Mouse (Mus musculus) midbrain, embryonic 11.5 days (tissue): ENCODE data around the gene Mki67. TPM values are rescaled to one million over a fixed set of nuclear protein-coding genes. Genes with fewer than 3 reads are reported as not detected.
A peak's percentile ranks its signal among the peaks of the same experiment; 100 is the strongest.
"Not testable (repeated sequence)": the region's sequence is repeated elsewhere in the genome, so short reads cannot be mapped to it uniquely, and the experiment has no call there.

Source experiments
- ATAC-seq: fragments of 200-750 bp; cut with Nextera tagmentation; 2 replicates; pipeline ENCODE4 v1.8.0; 2017; ENCODE audit warnings: moderate TSS enrichment, moderate library complexity; ENCODE audit not compliant: low FRiP score
- DNase-seq: peaks from one replicate; pipeline ENCODE4 v3.0.0; 2015; ENCODE audit warnings: low spot score; ENCODE audit errors: missing footprints
- H3K27ac ChIP-seq: fragments of 300-500 bp; sonication (generic); 2 replicates; pipeline ENCODE4 v1.5.1; 2014; ENCODE audit warnings: low read depth, low read length
- H3K27me3 ChIP-seq: fragments of 300-500 bp; sonication (generic); 2 replicates; pipeline ENCODE4 v1.6.1; 2014; ENCODE audit warnings: mild to moderate bottlenecking, low read length, moderate library complexity, mixed read lengths; ENCODE audit not compliant: control insufficient read depth, insufficient read depth
- H3K36me3 ChIP-seq: fragments of 300-500 bp; sonication (generic); 2 replicates; pipeline ENCODE4 v1.6.1; 2014; ENCODE audit warnings: mild to moderate bottlenecking, low read length, moderate library complexity, mixed read lengths; ENCODE audit not compliant: control insufficient read depth, insufficient read depth
- H3K4me1 ChIP-seq: fragments of 300-500 bp; sonication (generic); 2 replicates; pipeline ENCODE4 v1.6.1; 2014; ENCODE audit warnings: low read length; ENCODE audit not compliant: control insufficient read depth, insufficient read depth
- H3K4me2 ChIP-seq: fragments of 300-500 bp; sonication (generic); 2 replicates; pipeline ENCODE4 v1.6.1; 2014; ENCODE audit warnings: mild to moderate bottlenecking, moderate library complexity
- H3K4me3 ChIP-seq: fragments of 300-500 bp; sonication (generic); 2 replicates; pipeline ENCODE4 v1.5.1; 2014; ENCODE audit warnings: low read depth, low read length
- H3K9ac ChIP-seq: fragments of 300-500 bp; sonication (generic); 2 replicates; pipeline ENCODE4 v1.6.1; 2014; ENCODE audit warnings: low read length
- H3K9me3 ChIP-seq: fragments of 300-500 bp; sonication (generic); 2 replicates; pipeline ENCODE4 v1.6.1; 2016; ENCODE audit warnings: low read length; ENCODE audit not compliant: control insufficient read depth
- WGBS: fragments of 180-500 bp; shearing (Covaris S2); extraction: QIAGEN DNeasy Blood & Tissue Kit; methylation state at CpG from one replicate; pipeline ENCODE4 v1.1.7; 2014; 5-methylcytosine and 5-hydroxymethylcytosine counted together
- polyA plus RNA-seq: library from polyadenylated mRNA; unstranded; fragments of >200 nt; fragmentation: Nextera tagmentation; extraction: Ambion mirVana; gene quantifications from 2 replicates; pipeline ENCODE4 v1.2.1, GENCODE M21; 2014

The Mki67 gene
- polyA plus RNA-seq, 1 experiment from 2014 or later: 62.2 TPM

- ATAC-seq (no peak), DNase-seq (no peak)
- no peak overlapping the region for H3K9ac ChIP-seq
- no peaks in the 10 kb centered on the region for H3K27me3 ChIP-seq
- no peak overlapping the region for H3K27ac ChIP-seq
- no peak overlapping the region for H3K4me2 ChIP-seq
- peaks cover 53% of the 10 kb centered on the region for H3K36me3 ChIP-seq
- WGBS: 92% methylated on average over 4 of the region's 4 CpGs
- no peaks in the 10 kb centered on the region for H3K9me3 ChIP-seq
- H3K4me3 ChIP-seq: no peak overlapping the region
- no peaks in the 10 kb centered on the region for H3K4me1 ChIP-seq
Measured at GRCm38 (mm10) chr7:135694130-135694529, 22.0 kb downstream of the Mki67 start.

GRCm38 (mm10) chr7:135691941-135692340 is 24.2 kb downstream of the Mki67 start:
- Histone ChIP-seq H3K9ac (no peak overlapping the region), H3K4me1 (no peaks in the 10 kb centered on the region), H3K4me2 (no peak overlapping the region), H3K27ac (no peak overlapping the region), H3K27me3 (no peaks in the 10 kb centered on the region), H3K4me3 (no peak overlapping the region), H3K9me3 (no peaks in the 10 kb centered on the region), H3K36me3 (peaks cover 34% of the 10 kb centered on the region)
- no peak for DNase-seq
- WGBS: 95% methylated on average over 5 of the region's 5 CpGs
- no peak for ATAC-seq

GRCm38 (mm10) chr7:135689396-135689795 is 26.8 kb downstream of the Mki67 start:
- 93% methylated on average over 7 of the region's 7 CpGs for WGBS

GRCm38 (mm10) chr7:135684938-135685337 is 31.2 kb downstream of the Mki67 start:
- ATAC-seq (no peak), DNase-seq (no peak)
- H3K4me2 ChIP-seq: no peak overlapping the region
- no peaks in the 10 kb centered on the region for H3K4me1 ChIP-seq
- 89% methylated on average over 7 of the region's 7 CpGs for WGBS
- H3K4me3 ChIP-seq: no peak overlapping the region
- no peaks in the 10 kb centered on the region for H3K9me3 ChIP-seq
- no peaks in the 10 kb centered on the region for H3K27me3 ChIP-seq
- no peak overlapping the region for H3K27ac ChIP-seq
- H3K9ac ChIP-seq: no peak overlapping the region
- peaks cover 11% of the 10 kb centered on the region for H3K36me3 ChIP-seq

More at GRCm38 (mm10) chr7:135689396-135689795, 26.8 kb downstream of the Mki67 start:
- H3K27me3 ChIP-seq: no peaks in the 10 kb centered on the region
- DNase-seq: no peak
- no peaks in the 10 kb centered on the region for H3K4me1 ChIP-seq
- no peak overlapping the region for H3K4me3 ChIP-seq
- ATAC-seq: no peak
- H3K9ac ChIP-seq: no peak overlapping the region
- no peaks in the 10 kb centered on the region for H3K9me3 ChIP-seq
- no peak overlapping the region for H3K4me2 ChIP-seq
- H3K27ac ChIP-seq: no peak overlapping the region
- H3K36me3 ChIP-seq: peaks cover 23% of the 10 kb centered on the region

- H3K4me1 ChIP-seq, H3K27ac ChIP-seq, H3K9me3 ChIP-seq, H3K4me3 ChIP-seq, ATAC-seq, H3K27me3 ChIP-seq, DNase-seq, H3K9ac ChIP-seq, H3K4me2 ChIP-seq, H3K36me3 ChIP-seq: not testable (repeated sequence)
- 77% methylated on average over 4 of the region's 4 CpGs for WGBS
Measured at GRCm38 (mm10) chr7:135684098-135684497, 32.1 kb downstream of the Mki67 start.

- 64% methylated on average over 5 of the region's 5 CpGs for WGBS
- ATAC-seq: no peak
Measured at GRCm38 (mm10) chr7:135680334-135680733, 35.8 kb downstream of the Mki67 start.

GRCm38 (mm10) chr7:135676722-135677121 is 39.4 kb downstream of the Mki67 start:
- H3K27ac ChIP-seq: no peak overlapping the region
- no peaks in the 10 kb centered on the region for H3K4me1 ChIP-seq
- no peak overlapping the region for H3K4me2 ChIP-seq
- no peaks in the 10 kb centered on the region for H3K36me3 ChIP-seq
- 91% methylated on average over 8 of the region's 8 CpGs for WGBS
- H3K9me3 ChIP-seq: no peaks in the 10 kb centered on the region
- H3K9ac ChIP-seq: no peak overlapping the region
- no peak for DNase-seq
- no peak for ATAC-seq
- no peaks in the 10 kb centered on the region for H3K27me3 ChIP-seq
- no peak overlapping the region for H3K4me3 ChIP-seq

More at GRCm38 (mm10) chr7:135680334-135680733, 35.8 kb downstream of the Mki67 start:
- H3K36me3 ChIP-seq: no peaks in the 10 kb centered on the region
- no peak overlapping the region for H3K27ac ChIP-seq
- no peaks in the 10 kb centered on the region for H3K27me3 ChIP-seq
- H3K4me3 ChIP-seq: no peak overlapping the region
- DNase-seq: no peak
- H3K9me3 ChIP-seq: no peaks in the 10 kb centered on the region
- no peak overlapping the region for H3K9ac ChIP-seq
- H3K4me2 ChIP-seq: no peak overlapping the region
- H3K4me1 ChIP-seq: no peaks in the 10 kb centered on the region

DNA sequence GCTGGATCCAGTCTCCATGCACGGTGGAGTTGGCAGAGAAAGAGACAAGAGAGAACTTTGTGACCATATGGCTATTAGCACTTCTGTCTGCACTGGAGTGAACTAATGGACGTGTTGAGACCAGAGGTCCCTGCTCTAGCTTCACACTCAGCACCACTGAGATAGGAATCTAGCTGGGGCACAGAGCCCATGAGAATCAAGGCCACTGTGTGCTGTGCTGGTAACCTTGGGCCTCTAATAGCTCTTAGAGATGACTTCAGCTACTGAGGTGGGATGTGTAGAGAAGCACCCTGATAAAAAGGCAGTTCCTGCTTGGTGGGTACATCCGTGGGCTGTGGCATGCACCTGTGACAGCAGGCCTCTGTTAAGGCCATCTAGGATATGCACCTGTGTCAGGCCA is 42.6 kb downstream of the Mki67 start:
- ATAC-seq: no peak
- DNase-seq: no peak
- WGBS: 77% methylated on average over 3 of the region's 3 CpGs

DNA sequence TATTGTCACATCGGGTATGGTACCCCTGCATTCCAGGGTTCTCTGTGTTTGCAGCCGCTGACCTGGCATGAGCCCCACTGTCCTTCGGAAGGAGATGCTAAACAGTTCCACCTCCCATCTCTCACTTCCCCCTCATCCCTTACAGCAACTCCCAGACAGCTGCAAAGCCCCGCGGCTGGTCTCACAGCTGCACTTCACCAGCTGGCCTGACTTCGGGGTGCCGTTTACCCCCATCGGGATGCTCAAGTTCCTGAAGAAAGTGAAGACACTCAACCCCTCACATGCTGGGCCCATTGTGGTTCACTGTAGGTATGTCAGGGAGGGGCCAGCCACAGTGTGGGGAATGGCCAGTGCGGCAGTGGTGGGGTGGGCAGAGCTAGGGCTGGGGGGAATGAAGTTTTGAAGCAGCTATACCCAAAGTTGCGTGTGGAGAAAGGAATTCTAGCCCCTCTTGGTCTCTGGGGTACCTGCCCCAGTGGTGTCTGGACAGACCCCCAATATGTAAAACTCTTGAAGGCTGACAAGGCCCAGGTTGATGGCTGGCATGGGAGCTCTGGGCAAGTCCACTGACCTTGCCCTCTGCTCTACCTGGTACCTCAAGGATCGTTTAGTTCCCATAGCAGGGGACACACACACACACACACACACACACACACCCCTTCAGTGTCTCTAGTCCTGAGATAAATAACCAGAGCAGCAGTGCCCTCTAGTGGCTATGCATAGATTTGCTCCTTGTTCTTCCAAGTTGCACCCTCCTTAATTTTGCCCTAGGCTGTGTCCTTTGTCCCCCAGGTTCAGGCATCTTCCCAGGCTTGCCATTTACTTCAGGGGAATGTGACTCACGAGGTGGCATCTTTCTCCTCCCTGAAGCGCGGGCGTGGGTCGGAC is 47.1 kb downstream of the Mki67 start:
- no peak overlapping the region for H3K27ac ChIP-seq
- 40% methylated on average over 16 of the region's 16 CpGs for WGBS
- H3K27me3 ChIP-seq: no peaks in the 10 kb centered on the region
- H3K9ac ChIP-seq: no peak overlapping the region
- H3K9me3 ChIP-seq: no peaks in the 10 kb centered on the region
- peak; percentile 91 for DNase-seq
- H3K4me2 ChIP-seq: no peak overlapping the region
- ATAC-seq: peak; percentile 19; the same call in 1 of the 2 replicates
- no peak overlapping the region for H3K4me3 ChIP-seq
- H3K36me3 ChIP-seq: no peaks in the 10 kb centered on the region
- no peaks in the 10 kb centered on the region for H3K4me1 ChIP-seq

More for the DNA sequence above, 42.6 kb downstream of the Mki67 start:
- no peak overlapping the region for H3K27ac ChIP-seq
- no peak overlapping the region for H3K9ac ChIP-seq
- H3K4me3 ChIP-seq: no peak overlapping the region
- no peaks in the 10 kb centered on the region for H3K27me3 ChIP-seq
- H3K36me3 ChIP-seq: no peaks in the 10 kb centered on the region
- no peak overlapping the region for H3K4me2 ChIP-seq
- H3K4me1 ChIP-seq: no peaks in the 10 kb centered on the region
- no peaks in the 10 kb centered on the region for H3K9me3 ChIP-seq
